Mouse (Mus musculus): Measurements from ENCODE around the gene Npr2.
"Not testable (repeated sequence)": the region's sequence is repeated elsewhere in the genome, so short reads cannot be mapped to it uniquely, and the experiment has no call there.

The Npr2 gene

GRCm38 (mm10) chr4:43631046-43631955 is at the start of gene Npr2:
Gene Npr2 (plus strand): TSS chr4:43631935.
- in situ Hi-C loops (cut with MboI; ENCODE audit: unreplicated experiment in 2 of 2) = no loop called here

- in situ Hi-C loops (cut with MboI; ENCODE audit: unreplicated experiment in 2 of 2) = no loop called here
Observed at GRCm38 (mm10) chr4:43582241-43582640, 49.5 kb upstream of the Npr2 start.

DNA sequence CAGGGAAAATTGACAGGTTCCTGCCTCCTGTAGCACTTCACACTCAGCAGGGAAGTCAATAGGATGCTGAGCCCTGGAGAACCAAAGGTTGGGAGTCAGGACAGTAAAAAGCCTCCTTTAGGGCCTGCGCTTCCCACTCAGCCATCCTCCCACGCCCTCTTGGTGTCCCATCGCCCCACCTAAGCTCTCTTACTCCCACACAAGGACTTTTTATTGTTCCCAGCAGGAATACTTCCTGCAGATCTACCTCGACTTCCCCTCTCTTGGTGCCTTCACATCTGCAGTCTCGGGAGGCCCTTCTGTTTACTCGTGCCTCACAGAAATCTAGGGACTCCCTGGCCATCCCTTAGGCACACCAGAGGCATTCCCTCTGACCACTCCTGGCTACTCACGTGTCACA is 48.3 kb upstream of the Npr2 start:
- in situ Hi-C loops (cut with MboI; ENCODE audit: unreplicated experiment in 2 of 2) = no loop called here

GRCm38 (mm10) chr4:43584444-43585416 is 47.0 kb upstream of the Npr2 start, which contains the start of gene Msmp:
Gene Msmp (minus strand): TSS chr4:43584494.
- in situ Hi-C loops (cut with MboI; ENCODE audit: unreplicated experiment in 2 of 2) = no loop called here

GRCm38 (mm10) chr4:43585682-43586081 is 46.1 kb upstream of the Npr2 start:
- in situ Hi-C loops (cut with MboI; ENCODE audit: unreplicated experiment in 2 of 2) = no loop called here

GRCm38 (mm10) chr4:43586411-43586810 is 45.3 kb upstream of the Npr2 start:
- in situ Hi-C loops (cut with MboI; ENCODE audit: unreplicated experiment in 2 of 2) = no loop called here

GRCm38 (mm10) chr4:43587681-43588080 is 44.1 kb upstream of the Npr2 start:
- in situ Hi-C loops (cut with MboI; ENCODE audit: unreplicated experiment in 2 of 2) = no loop called here

DNA sequence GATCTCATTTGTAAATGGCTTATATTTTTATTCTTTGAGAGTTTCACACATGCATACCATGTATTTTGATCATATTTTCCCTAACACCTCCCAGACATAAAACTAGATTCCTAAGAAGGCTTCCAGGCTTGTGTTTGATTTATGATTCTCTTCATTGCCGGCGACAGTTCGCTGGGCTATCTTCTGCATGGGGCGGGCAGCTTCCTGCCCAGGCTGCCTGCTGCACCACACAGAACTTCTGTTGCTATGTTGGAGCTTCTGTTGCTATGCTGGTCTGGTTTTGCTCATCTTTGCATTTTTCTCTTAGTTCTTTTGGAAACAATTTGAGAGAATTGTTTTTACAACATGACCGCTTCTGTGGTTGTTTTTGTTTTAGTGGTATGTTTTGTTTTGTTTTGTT is 40.2 kb upstream of the Npr2 start:
- in situ Hi-C loops (cut with MboI; ENCODE audit: unreplicated experiment in 2 of 2) = no loop called here

DNA sequence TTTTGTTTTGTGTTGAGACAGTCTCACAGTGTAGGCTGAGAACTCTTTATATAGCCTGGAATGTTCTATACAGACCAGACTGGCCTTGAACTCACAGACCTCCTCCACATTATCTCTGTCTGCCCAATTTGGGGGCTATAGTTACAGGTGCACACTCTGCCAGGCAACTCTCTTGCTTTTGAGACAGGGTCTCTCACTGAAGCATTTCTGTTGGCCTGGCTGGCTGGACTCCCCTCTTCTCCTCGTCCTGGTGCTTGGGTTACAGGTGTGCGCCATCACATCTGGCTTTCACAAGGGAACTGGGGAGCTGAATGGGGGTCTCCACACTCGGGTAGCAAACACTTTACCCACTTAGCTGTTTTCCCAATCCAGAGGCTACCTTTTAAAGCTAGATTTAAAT is 39.8 kb upstream of the Npr2 start:
- in situ Hi-C loops (cut with MboI; ENCODE audit: unreplicated experiment in 2 of 2) = no loop called here

DNA sequence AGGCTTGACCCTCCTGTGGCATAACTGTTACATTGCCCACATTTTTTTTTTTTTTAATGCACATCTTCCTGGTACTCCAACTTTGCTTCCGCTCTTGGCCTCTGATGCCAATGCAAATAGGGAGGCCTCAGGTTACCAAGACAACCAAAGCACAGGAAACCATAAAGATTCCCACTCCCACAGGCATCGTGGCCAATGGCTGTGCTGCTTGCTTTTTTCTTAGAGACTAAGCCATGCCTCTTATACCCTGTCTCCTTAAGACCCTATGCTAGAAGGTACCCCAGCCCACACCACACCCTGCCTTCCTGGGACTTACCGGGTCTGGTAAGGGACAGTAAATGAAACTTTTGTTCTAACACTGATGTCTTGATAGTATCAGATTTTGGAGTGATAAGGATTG is 38.3 kb upstream of the Npr2 start:
- in situ Hi-C loops (cut with MboI; ENCODE audit: unreplicated experiment in 2 of 2) = no loop called here

GRCm38 (mm10) chr4:43596597-43596996 is 35.1 kb upstream of the Npr2 start:
- in situ Hi-C loops (cut with MboI; ENCODE audit: unreplicated experiment in 2 of 2) = not testable (repeated sequence)

- in situ Hi-C loops (cut with MboI; ENCODE audit: unreplicated experiment in 2 of 2) = no loop called here
Observed at GRCm38 (mm10) chr4:43598200-43598599, 33.5 kb upstream of the Npr2 start.

- in situ Hi-C loops (cut with MboI; ENCODE audit: unreplicated experiment in 2 of 2) = no loop called here
Observed at GRCm38 (mm10) chr4:43598650-43599380, 32.9 kb upstream of the Npr2 start.

DNA sequence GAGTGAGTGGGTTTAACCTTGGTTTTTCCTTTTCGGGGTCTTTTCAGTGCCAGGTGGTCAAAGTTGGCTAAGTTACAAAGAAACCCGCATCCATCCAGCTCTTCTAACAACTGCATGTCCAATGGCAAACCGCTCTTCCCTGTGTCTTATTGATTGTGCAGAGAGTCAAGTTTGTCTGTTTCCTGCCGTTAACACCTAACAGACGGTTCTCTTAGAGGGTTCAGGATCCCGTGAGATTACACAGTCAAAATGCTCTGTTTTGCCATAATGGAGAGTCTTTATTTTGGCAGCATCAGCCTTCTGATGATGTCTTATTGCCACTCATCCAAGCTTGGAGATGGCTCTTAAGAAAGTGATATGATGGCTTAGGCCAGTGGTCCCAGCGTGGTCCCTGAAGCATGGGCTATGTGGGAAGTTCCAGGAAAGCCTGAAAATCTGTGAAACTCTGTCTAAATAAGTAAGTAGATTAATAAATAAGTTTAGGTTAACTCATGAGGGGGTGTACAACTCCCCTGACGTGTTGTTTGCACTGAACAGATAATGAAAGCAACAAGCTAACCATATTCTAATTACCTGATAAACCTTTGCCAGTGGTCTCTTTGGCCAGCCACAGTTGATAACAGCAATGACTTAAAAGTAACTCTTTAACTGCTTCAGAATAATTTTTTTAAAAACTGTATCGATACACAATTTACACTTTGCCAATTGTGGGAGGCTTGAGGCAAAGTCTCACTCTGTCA is 31.4 kb upstream of the Npr2 start:
- in situ Hi-C loops (cut with MboI; ENCODE audit: unreplicated experiment in 2 of 2) = loop anchor here in 1 of 2 experiments (25.0 kb wide), 1 partner anchor 262 kb away; the partner anchor contains the start of gene Olfr155

DNA sequence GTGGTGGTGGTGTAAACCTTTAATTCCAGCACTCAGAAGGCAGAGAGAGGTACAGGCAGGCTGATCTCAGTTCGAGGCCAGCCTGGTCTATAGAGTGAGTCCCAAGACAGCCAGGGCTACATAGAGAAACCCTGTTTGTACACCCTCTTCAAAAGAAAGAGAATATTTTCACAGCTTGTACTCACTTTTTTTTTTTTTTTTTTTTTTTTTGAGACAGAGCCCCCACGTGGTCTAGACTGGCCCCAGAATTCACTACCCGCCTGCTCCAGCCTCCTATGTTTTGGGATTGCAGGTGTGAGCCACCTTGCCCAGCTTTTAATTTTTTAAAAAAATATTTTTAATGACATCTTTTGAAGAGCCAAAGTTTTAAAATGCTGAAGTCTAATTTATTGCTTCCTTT is 27.6 kb upstream of the Npr2 start:
- in situ Hi-C loops (cut with MboI; ENCODE audit: unreplicated experiment in 2 of 2) = loop anchor here in 1 of 2 experiments (25.0 kb wide), 1 partner anchor 258 kb away; the partner anchor contains the start of gene Olfr155

- in situ Hi-C loops (cut with MboI; ENCODE audit: unreplicated experiment in 2 of 2) = loop anchor here in 1 of 2 experiments (25.0 kb wide), 1 partner anchor 257 kb away; the partner anchor contains the start of gene Olfr155
Observed at GRCm38 (mm10) chr4:43604751-43605685, 26.7 kb upstream of the Npr2 start.

DNA sequence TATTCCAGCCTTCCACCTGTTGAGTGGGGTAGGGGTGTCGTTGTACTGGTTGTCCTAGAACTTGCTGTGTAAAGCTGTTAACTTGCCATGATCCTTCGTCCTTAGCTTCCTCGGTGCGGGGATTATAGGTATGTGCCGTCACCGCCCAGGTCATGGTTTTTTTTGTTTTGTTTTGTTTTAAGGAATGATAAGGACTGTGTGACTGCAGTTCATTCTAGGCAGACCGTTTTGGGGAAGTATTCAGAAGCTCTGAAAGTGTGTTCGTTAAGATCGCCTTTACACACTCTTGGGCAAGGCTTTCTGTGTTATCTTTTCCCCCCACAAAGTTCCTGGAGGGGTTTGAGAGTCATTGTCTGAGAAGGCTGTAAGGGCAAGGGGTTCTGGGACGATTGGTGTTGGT is 19.2 kb upstream of the Npr2 start:
- in situ Hi-C loops (cut with MboI; ENCODE audit: unreplicated experiment in 2 of 2) = loop anchor here in 1 of 2 experiments (25.0 kb wide), 1 partner anchor 250 kb away; the partner anchor contains the start of gene Olfr155

GRCm38 (mm10) chr4:43613060-43613730 is 18.5 kb upstream of the Npr2 start:
- in situ Hi-C loops (cut with MboI; ENCODE audit: unreplicated experiment in 2 of 2) = loop anchor here in 1 of 2 experiments (25.0 kb wide), 1 partner anchor 249 kb away; the partner anchor contains the start of gene Olfr155
